Mouse (Mus musculus): ENCODE measurements around the gene Ltbp4.

Ltbp4 gene

GRCm38 (mm10) chr7:27298033-27298610 is 39.4 kb downstream of the Ltbp4 start:
- DNase-seq = no peak

- DNase-seq = no peak
Measured at GRCm38 (mm10) chr7:27296518-27296917, 41.0 kb downstream of the Ltbp4 start.

- peak; percentile 41 to 67 for DNase-seq
Measured at GRCm38 (mm10) chr7:27295956-27296355, 41.5 kb downstream of the Ltbp4 start.

GRCm38 (mm10) chr7:27291795-27292466 is 45.6 kb downstream of the Ltbp4 start:
- peak; percentile 30 to 75 for DNase-seq

- no peak for DNase-seq
Measured at GRCm38 (mm10) chr7:27290555-27290954, 46.9 kb downstream of the Ltbp4 start.

GRCm38 (mm10) chr7:27288732-27289131 is 48.8 kb downstream of the Ltbp4 start:
- no peak for DNase-seq

GRCm38 (mm10) chr7:27285698-27286066 is 51.8 kb downstream of the Ltbp4 start:
- peak; percentile 76 to 82 for DNase-seq

- peak; percentile 32 to 60 for DNase-seq
Measured at GRCm38 (mm10) chr7:27284865-27285697, 52.4 kb downstream of the Ltbp4 start.

GRCm38 (mm10) chr7:27282225-27282624 is 55.3 kb downstream of the Ltbp4 start:
- DNase-seq = no peak

GRCm38 (mm10) chr7:27281717-27282116 is 55.8 kb downstream of the Ltbp4 start:
- DNase-seq = no peak

GRCm38 (mm10) chr7:27277191-27277590 is 60.3 kb downstream of the Ltbp4 start:
- DNase-seq = no peak

GRCm38 (mm10) chr7:27276021-27276420 is 61.5 kb downstream of the Ltbp4 start:
- peak in 1 of 2 experiments; percentile 10 for DNase-seq

- no peak for DNase-seq
Measured at GRCm38 (mm10) chr7:27274916-27275315, 62.6 kb downstream of the Ltbp4 start.

- peak; percentile 46 to 59 for DNase-seq
Measured at GRCm38 (mm10) chr7:27273739-27274351, 63.6 kb downstream of the Ltbp4 start.

GRCm38 (mm10) chr7:27271423-27271822 is 66.1 kb downstream of the Ltbp4 start:
- DNase-seq = no peak

GRCm38 (mm10) chr7:27266515-27267128 is 70.9 kb downstream of the Ltbp4 start:
- DNase-seq = no peak

- DNase-seq = no peak
Measured at GRCm38 (mm10) chr7:27264761-27265160, 72.7 kb downstream of the Ltbp4 start.

- no peak for DNase-seq
Measured at GRCm38 (mm10) chr7:27261888-27262287, 75.6 kb downstream of the Ltbp4 start.

- DNase-seq = no peak
Measured at GRCm38 (mm10) chr7:27260856-27261255, 76.6 kb downstream of the Ltbp4 start.

- no peak for DNase-seq
Measured at GRCm38 (mm10) chr7:27259771-27260170, 77.7 kb downstream of the Ltbp4 start.

GRCm38 (mm10) chr7:27259271-27259721 is 78.2 kb downstream of the Ltbp4 start:
- peak in 1 of 2 experiments; percentile 47 for DNase-seq

- peak; percentile 97 to 99 for DNase-seq
Measured at GRCm38 (mm10) chr7:27258205-27258899, 79.1 kb downstream of the Ltbp4 start, which contains the start of gene Numbl. Gene Numbl (plus strand): TSS chr7:27258433.

Measured in kidney, postnatal 25 days (tissue).